Mouse (Mus musculus) adipocyte (in vitro differentiated cells): ENCODE measurements at regions not wholly inside any gene's neighbourhood (a gene's known extent, or its start where the extent isn't known, plus 50 kb on each side); places are given as distances from the start of the nearest gene placed in this dataset.

Experiments used
- DNase-seq: peaks from one replicate; pipeline ENCODE4 v3.0.0-alpha.2; 2016; ENCODE audit warnings: low spot score

DNA sequence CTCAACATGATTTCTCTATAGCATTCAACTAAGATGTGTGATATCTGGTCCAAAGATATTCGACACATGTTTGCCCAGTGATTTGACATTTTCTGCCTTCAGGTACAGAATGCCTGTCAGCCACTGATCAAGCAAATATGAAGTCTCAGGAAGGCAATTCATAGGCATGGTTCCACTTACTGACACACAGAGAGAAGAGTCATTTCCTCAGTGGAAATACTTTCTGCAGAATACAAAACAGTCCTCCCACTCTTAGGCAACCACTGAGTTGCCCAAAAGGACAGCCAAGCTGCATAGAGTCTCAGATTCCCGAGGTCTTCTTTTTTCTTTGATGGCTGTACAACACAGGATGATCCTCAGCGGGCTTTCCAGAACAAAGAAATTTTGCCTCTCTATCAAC lies 110.9 kb downstream of the Ndufa4 start:
- no peak for DNase-seq

DNA sequence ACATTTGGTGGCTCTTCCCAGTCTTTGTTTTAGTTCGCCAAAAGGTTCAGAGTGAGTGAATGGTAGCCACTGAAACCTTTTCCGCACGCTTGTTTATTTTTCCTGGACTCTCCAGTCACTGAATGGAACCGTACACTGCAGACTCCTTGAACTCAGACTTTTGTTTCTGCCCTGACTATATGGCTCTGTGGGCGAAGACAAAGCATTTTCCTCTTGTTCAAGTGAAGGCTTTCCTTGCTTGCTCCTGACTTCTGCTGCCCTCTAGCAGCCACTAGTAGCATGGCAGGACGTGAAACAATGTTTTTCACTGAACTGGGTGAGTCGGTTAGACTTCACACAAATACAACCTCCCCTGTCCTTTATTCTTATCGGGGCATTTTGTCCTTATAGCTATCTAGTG lies 113.9 kb downstream of the Ndufa4 start:
- peak; percentile 46 for DNase-seq

DNA sequence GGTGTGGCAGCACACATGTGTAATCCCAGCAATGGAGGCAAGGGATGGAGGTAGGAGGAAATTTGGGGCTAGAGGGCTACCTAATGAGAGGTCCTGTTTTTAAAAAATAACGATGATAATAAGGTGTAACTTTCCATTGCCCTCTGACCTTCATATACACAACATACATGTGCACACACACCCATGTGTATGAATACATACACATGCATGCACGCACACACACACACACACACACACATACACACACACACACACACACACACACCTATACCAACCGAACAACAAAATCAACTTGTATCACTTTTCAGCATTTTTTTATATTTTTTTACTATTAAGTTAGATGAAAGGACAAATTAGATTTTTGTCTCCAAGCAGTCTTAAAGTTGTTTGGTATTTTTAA lies 115.1 kb downstream of the Ndufa4 start:
- no peak for DNase-seq

DNA sequence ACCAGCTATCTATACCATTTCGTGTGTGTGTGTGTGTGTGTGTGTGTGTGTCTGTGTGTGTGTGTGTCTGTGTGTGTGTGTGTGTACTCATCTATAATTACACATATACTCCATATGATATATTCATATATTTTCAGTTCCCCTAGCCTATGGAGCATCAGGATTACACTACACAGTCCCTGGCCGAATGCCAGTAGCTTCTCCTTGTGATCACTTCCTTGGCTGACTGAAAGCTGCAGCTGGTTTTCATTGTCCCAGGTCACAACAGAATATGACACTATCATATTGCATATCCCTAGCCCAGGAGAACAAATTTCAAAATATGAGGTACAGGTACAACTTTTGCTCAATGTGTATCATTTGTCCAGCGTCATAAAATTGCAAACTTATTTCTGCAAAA lies 116.2 kb downstream of the Ndufa4 start:
- no peak for DNase-seq

DNA sequence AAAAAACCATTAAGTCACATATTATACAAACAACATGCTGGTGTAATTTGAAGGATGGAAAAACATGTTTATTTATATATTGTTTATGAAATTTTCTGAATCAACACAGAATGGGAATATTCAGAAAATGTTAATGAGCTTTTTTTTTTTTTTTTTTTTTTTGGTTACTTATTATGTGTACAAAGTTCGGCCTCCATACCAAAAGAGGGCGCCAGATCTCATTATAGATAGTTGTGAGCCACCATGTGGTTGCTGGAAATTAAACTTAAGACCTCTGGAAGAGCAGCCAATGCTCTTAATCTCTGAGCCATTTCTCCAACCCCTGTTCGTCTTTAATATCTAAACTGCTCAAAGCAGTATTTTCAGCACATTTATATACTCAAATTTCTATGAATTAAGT lies 133.3 kb downstream of the Ndufa4 start:
- no peak for DNase-seq

DNA sequence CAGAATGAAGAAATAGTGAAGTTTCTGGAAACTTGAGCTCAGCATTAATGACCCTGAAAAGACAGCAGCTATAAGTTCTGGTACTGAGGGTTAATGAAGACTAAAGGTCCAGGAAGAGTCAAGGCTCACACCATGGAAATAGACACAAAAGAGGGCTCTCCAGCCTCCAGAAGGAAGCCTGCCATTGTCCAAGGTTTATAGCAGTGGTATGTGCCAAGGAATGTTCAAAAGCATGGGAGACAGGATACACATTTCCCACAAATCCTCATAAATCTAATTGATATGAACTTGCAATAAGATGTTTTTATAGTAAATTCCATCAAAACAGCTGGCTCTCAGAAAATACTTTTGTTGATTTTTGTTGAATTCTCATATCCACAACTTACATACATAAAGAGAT lies 144.4 kb downstream of the Ndufa4 start:
- DNase-seq = no peak

DNA sequence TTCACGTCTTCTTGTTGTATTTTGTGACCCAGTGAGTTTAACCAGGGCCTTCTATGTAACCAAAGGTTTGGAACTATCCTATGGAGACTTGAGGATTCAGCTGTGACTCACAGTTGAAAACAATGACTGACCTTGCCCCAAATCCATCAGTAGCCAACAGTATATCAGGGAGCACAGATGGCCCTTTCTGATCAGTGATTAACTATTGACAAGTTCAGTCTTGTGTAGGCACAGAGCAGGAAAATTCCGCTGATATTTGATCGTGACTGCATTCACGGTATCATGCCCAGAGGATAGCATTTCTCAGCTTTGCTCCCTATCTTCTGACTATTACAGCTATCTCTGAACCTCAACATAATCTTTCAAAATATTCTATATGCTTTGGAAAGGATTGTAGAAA lies 169.6 kb downstream of the Ndufa4 start:
- no peak for DNase-seq

DNA sequence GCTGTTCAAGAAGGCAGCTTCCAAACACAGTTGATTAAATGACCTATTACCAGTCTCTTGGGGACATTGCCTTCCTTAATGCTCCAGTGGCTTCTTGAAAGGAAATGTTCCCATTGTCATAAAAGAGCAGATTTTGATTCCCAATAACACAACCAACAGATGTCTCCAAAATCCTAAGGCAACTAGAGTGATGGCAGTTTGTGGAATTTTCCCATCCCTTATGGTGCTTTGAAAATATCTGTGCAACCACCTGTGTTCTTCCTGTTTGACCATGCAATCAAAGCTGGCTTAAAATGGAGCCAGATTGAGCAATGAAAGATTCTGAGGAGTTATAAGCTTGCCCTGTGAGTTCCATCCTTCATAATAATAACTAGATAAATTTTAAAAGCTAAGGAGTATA lies 176.2 kb downstream of the Ndufa4 start:
- no peak for DNase-seq

DNA sequence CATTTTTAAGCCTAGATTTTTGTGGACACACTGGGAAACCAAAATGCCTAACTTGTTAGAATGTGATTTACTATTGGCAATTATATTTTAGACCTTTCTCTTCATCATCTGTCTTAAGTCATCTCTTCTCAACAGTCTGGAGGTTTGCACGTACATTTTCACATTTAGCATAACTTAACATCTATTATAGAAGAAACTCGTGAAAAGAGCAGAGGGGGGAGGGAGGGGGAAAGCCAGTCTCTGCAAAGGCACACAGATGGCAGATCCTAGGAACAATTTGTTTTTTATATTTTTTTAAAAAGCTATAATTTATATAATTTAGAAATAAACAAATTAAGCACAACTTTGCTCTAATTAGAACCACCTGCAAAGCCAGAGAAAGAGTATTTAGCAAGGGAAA lies 176.6 kb downstream of the Ndufa4 start:
- DNase-seq = no peak

DNA sequence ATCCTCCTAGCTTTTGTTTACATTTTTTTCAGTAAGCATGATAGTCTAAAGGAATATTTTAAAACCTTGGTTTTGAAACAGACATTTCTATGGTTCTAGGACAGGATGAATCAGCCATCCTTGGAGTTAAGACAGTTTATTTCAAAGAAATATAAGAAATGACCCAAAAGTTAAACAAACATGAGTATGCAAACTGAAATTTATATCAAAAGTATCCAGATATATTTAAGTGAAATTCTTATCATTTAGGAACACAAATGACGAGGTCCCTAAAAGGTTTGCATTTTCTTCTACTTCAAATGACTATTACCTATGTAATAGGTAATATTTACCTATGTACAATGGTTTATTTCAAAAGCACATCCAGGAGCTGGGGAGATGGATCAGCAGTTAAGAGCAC lies 179.5 kb downstream of the Ndufa4 start:
- no peak for DNase-seq

DNA sequence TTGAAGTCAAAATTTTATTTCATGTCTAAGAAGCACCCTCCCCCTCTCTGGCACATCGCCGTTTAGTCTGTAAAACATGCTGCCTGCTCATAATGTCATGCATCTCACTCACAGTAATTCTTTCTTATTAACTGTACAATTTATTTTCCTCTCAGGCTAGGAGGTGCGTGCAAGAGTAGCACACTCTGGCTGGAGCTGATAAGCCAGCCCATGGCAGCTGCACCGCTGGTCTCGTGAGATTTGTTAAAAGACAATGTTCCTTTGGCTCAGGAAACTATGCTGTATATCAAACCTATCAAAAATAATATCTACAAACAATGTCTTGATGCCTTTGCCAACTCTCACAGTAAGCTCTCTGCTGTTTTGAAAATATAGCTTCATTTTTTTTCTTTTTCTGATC lies 179.9 kb downstream of the Ndufa4 start:
- DNase-seq = no peak

DNA sequence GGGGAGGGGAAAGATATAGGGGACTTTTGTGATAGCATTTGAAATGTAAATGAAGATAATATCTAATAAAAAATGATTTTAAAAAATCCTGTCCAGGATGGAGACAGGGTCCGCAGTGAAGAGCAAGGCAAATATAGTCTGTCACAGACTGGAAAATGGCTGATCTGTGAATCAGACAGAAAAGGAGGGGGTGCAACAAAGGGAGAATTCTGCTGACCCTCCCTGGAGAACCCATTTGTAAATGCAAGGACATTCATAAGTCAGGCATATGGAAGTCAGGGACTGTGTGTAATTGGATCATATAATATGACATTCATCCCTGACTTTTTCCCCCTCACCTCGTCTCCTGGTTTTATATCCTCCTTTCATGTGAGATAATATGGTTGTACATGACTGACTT lies 183.8 kb downstream of the Ndufa4 start:
- DNase-seq = no peak

DNA sequence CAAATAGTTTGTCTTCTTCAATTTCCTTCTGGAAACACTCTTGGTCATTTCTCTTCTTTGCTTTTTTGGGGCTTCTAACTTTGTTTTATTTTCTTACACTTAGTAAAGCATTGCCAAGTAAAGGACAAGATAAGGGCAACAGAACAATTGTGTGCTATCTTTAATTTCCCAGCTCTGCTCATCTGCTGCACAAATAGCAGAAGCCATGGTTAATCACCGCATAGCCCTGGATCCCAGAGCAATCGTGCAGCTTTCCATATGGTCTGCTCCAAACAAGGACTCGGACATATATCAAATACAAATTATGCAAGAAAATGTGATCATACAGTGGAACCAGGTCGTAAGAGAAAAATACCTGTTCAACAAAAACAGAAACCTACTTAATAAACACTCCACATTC lies 187.0 kb downstream of the Ndufa4 start:
- no peak for DNase-seq

DNA sequence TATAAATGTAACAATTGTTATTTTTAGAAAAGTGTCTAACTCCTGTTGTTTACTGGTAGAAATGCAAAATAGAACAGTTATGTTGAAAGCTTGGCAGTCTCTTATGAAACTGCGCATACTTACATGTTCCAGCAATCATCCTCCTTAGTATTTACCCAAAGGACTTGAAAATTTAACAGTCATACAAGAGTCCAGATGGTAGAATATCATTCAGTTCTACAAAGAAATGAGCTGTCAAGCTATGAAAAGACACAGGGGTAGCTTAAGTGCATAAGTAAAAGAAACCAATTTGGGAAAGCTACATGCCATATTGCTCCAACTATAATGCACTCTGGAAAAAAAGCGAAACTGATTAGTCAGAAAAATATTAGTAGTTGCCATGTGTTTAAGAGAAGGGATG lies 196.7 kb downstream of the Ndufa4 start:
- DNase-seq = no peak

DNA sequence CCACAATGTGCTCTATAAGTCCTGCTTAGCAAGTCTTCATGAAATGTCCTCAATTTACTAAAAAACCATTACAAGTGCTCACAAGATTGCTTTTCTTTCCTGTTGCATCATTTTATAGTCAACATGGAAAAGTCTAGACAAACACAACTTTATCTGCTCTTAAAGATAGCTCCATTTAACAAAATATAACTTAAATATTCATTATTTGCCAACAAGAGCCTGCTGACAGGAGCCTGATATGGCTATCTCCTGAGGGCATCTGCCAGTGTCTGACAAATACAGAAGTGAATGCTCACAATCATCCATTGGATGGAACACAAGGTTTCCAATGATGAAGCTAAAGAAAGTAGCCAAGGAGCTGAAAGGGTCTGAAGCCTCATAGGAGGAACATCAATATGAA lies 197.8 kb downstream of the Ndufa4 start:
- DNase-seq = no peak
